Mouse (Mus musculus) cortical plate, adult 2 months (tissue): ENCODE data around the gene Tec.

Experiments used
- CTCF ChIP-seq: fragments of 200-500 bp; IDR thresholded peaks from 2 replicates; pipeline ENCODE4 v1.5.1; 2011; ENCODE audit warnings: mild to moderate bottlenecking, control low read depth, low read length; ENCODE audit not compliant: insufficient read depth; ENCODE audit errors: extremely low read depth
- POLR2A ChIP-seq: fragments of 200-500 bp; IDR thresholded peaks from 2 replicates; pipeline ENCODE4 v1.6.1; 2011; ENCODE audit warnings: mild to moderate bottlenecking, low read length, control low read depth; ENCODE audit not compliant: insufficient read depth; ENCODE audit errors: extremely low read depth

DNA sequence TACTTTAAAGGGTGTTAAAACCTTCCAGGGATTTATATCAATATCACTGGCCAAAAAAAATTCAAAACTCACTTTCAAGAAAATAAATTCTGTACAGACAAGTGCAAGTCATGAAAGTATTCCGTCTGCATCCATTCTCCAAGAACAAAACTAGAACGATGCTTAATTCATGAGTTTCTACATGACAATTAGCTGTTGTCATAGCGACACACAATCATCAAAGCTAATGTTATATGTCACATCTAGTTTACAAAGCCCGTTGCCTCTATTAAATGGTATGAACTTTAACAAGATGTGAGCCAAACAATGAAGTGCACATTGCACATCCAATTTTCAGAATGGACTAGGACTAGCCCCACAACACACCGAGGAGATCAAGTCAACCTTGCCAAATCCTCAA lies 106.5 kb downstream of the Tec start:
- TF ChIP-seq POLR2A: no peak
- no peak for TF ChIP-seq CTCF
